Mouse (Mus musculus) liver, embryonic 14.5 days (tissue): ENCODE measurements around the gene Ankrd44.

Experiments
- CTCF ChIP-seq: IDR thresholded peaks from 2 replicates; pipeline ENCODE4 v1.5.1; 2016; ENCODE audit warnings: antibody characterized with exemption, low read depth, control low read depth
- EP300 ChIP-seq: IDR thresholded peaks from 2 replicates; pipeline ENCODE4 v1.6.1; 2016; ENCODE audit warnings: antibody characterized with exemption, low read depth

GRCm38 (mm10) chr1:54910489-54911255 is 15.5 kb downstream of the Ankrd44 start:
- TF ChIP-seq CTCF: no peak
- no peak for TF ChIP-seq EP300
